Mouse (Mus musculus): Measurements from ENCODE around the gene Hoxb8. TPM values are rescaled to one million over a fixed set of nuclear protein-coding genes. Genes with fewer than 3 reads are reported as not detected.

Gene Hoxb8
- total RNA-seq, 1 experiment from 2014 or later: not detected

DNA sequence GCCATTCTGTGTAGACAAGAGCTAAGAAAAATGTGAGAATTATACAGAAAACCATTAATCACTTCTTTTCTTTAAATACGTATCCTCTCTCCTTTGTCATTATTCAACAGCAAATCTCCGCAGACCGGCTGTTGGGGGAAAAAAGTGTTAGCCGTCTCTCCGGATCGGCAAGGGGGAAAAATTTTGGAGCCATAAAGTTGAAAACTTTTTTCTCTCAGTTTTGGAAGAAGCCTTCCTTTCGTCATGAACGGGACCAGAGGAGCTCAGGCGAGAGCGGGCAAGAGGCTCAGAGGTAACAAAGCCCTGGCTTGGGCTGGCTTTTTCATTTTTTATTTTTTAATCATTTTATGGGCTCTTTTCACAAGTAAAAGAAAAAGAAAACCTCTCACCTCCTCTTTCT is 41.4 kb downstream of the Hoxb8 start, which contains the start of gene Hoxb3:
Hoxb3 (plus strand) TSS at position 173 of the 400 bp plus-strand sequence.
- no peak for ATAC-seq (ENCODE audit: extremely low read depth, insufficient number of reproducible peaks, low FRiP score, poor library complexity, severe bottlenecking)

DNA sequence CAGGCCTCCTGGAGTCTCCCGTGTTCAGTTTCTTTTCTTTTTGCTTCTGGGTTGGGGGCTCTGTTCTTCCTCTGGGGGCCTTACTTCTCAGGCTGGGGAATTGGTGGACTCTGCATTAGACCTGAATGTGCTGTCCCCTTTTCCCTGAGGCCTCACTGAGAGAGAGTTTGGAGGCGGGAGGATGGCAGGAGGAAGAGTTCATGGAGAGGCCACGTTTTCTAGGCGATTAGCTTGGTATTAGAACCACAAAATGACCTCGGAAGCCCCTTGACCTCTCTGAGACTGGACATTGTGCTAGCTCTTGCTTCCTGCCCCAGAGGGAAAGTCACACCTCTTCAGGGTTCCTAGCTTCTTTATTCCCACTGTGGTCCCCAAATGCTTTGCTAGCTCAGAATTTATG is 42.4 kb downstream of the Hoxb8 start:
- no peak for ATAC-seq (ENCODE audit: extremely low read depth, insufficient number of reproducible peaks, low FRiP score, poor library complexity, severe bottlenecking)

DNA sequence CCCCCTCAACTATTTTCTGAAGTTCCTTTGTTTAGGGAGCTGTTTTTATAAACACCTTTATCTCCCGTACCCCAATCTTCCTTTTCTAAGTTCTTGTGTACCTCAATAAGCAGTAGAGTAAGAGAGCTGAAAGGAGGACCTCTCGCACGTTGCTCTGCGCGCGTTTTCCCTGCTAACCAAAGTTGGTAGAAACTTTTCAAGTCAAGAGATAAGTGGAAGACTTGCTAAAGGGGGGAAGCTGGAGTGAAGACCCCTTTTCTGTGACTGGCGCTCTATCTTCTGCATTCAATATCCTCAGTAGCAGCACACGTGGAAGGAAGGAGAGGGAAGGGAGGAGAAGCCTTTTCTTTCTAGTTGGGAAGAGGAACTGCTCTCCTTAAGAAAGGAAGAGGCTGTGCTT is 43.3 kb downstream of the Hoxb8 start:
- no peak for ATAC-seq (ENCODE audit: extremely low read depth, insufficient number of reproducible peaks, low FRiP score, poor library complexity, severe bottlenecking)

DNA sequence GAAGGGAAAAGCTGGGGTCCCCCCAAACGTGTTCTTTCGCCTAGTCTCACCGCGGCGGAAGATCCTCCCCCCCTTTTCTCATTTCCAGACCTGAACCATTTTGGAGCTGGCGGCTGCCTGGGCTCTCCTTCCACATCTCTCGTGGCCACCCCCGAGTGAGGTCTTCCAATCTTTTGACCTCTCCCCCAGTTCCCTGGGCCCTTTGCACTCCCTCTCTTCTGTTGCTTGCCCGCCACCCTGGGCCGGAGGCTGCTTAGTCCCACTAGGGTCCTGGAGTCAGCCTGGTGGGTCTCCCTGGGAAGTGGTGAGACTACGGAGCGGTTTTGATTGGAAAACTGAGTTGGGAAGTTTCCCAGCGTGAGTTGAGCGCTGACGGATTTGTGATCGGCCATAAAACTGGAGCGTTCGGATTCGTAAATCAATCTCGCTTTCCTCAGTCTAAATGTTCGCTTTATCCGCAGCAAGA is 44.1 kb downstream of the Hoxb8 start:
- no peak for ATAC-seq (ENCODE audit: extremely low read depth, insufficient number of reproducible peaks, low FRiP score, poor library complexity, severe bottlenecking)

DNA sequence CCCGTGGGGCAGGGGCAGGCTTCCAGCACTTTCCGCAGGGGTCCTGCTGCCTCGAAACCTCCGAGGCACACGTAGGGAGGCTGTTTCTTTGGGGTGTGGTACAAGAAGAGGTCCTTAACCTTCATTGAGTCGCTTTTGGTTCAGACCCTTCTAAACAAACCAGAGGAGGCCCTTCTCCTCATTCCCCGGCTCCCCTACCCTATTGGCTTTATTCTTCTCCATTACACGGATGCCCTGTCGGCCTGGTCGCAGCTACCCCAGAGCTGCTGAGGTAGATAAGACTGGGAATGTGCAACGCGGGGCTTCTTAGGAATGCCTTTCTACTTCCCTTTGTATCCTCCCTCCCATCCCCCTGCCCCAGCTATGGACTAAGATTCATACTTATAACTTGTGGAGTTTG is 45.0 kb downstream of the Hoxb8 start:
- no peak for ATAC-seq (ENCODE audit: extremely low read depth, insufficient number of reproducible peaks, low FRiP score, poor library complexity, severe bottlenecking)

DNA sequence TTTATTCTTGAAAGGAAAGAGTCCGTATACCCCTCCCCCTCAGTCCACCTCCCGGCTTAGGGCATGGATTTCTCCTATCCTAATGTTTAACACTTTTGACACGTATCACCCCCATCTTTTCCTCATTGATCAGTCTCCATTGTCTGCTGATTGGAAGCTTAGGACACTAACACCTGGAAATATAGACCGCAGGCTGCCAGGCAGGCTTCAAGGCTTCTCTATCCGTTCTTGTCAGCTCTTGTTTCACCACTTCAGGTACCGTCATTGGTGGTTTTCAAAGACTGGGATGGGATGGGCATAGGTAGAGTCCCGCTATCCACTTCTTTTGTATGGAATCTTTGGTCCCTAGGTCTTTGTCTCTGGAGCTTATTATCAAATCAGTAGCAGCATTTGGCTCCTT is 45.4 kb downstream of the Hoxb8 start:
- no peak for ATAC-seq (ENCODE audit: extremely low read depth, insufficient number of reproducible peaks, low FRiP score, poor library complexity, severe bottlenecking)

DNA sequence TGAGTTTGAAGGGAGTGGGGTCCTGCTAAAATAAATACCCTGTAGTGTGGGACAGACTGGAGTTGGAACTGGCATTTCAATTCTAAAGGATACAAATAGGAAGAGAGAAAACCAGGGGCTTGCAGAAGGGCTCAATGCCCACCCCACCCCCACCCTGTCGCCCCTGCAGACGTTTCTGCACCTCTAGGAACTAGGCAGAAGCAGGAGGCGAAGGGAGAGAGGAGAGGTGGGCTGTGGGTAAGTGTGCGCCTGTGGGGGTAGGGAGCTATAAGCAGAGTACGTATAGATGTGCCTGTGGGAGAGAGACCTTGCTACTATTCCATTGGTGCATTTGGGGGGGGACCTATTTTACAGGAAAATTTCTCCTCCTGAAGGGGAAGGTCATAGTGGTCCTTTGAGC is 46.0 kb downstream of the Hoxb8 start:
- no peak for ATAC-seq (ENCODE audit: extremely low read depth, insufficient number of reproducible peaks, low FRiP score, poor library complexity, severe bottlenecking)

DNA sequence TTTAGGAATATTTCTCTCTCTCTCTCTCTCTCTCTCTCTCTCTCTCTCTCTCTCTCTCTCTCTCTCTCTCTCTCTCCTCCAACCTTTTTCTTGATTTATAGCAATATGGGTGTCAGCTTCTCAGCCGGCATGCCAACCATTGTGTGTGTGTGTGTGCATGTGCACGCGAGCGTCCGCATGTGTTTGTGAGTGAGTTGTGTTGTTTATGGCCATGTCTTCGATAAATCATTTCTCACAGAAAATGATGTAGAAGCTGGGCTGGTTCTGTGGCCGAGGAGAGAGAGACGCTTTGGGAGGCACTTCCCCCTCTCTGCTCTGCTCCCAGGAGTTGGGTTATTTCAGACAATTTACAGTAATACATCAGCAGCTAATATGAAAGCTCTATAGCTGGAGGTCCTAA is 46.9 kb downstream of the Hoxb8 start:
- no peak for ATAC-seq (ENCODE audit: extremely low read depth, insufficient number of reproducible peaks, low FRiP score, poor library complexity, severe bottlenecking)

DNA sequence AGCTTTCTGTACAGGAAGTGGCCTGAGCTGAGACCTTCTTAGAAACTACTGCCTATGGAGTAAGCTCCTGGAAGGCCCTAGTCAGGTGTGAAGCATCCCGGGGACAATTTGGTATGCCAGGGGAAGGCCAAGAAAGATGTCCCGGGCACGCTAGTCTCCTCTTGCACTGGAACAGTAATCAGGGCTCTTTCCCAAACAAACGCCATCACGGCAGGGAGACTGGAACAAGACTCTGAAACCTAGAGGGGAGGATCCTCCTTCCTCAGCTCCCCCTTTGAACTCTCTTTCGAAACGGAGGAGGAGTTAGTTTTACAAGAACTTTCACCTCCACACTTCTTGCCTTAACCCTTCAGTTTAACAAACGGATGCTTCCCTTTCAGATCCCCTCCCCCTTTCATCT is 50.4 kb downstream of the Hoxb8 start:
- no peak for ATAC-seq (ENCODE audit: extremely low read depth, insufficient number of reproducible peaks, low FRiP score, poor library complexity, severe bottlenecking)

DNA sequence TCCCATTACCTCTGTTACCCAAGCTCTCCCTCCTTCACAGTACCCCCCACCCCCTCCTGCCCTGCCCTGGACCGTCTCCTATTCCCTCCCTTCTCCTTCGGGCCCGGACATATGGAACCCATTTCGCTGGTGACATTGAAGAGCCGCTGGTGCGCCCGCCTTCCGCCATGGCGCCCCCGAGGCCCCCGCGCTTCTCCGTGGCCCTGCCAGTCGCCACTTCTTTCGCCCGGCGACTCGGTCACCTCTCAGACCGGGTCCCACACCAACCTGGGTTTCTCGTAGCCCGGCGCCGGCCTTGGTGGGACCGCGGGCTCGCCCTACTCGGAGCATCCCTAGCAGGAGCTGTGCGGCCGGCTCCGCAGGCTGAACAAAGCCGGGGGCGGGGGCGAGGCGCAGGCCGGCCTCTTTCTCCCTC is 50.9 kb downstream of the Hoxb8 start:
- ATAC-seq (ENCODE audit: extremely low read depth, insufficient number of reproducible peaks, low FRiP score, poor library complexity, severe bottlenecking): no peak

DNA sequence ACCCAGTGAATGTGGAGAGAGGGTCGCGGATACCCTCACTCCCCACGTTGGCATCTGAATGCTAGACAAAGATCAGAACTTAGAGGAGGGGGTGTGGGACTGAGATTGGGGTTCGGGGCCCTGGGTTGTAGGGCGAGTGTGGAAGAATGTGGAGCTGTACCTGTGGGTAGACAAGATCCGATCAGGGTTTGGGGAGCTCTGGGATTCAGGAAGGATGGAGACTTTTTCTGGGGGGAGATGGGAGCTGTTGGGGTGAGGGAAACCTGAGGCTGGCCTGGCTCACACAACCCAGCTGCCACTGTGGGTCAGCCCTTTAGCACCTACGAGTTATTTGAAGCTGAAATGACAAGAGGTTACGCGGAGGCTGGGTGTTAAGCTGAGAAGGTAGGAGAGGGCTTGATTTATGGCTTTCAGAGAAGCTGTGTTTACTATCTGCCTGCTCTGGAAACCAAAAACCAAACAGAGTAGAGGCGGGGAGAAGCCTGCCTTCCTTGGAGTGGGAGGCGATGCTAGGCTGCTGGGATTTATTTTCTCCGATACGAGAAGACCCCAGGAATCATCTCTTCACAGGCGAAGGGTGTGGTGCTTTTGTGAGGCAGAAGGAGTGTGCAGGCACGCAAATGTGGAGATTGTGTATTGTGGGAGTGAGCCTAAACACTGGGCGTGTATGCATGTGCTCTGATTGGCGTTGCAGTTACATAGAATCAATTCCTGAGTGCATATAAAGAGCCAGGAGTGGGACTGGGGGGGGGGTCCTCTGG is 51.7 kb downstream of the Hoxb8 start:
- no peak for ATAC-seq (ENCODE audit: extremely low read depth, insufficient number of reproducible peaks, low FRiP score, poor library complexity, severe bottlenecking)

DNA sequence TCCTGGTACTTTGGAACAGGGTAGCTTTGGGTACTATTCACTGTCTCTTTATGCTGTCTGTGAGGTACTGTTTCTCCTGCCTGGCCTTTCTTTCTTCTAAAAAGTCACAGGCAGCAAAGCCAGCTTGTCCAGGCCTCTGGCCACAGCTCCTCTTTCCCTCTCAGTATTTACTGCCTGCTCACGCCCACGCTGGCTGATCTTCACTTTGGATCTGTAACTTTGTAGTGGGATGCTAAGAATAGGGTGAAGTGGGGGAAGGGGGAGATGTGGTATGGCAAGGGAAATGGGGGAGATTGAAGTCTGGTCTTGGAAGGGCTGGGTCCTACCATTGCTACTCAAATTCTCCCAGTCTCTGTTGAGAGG is 52.3 kb downstream of the Hoxb8 start:
- no peak for ATAC-seq (ENCODE audit: extremely low read depth, insufficient number of reproducible peaks, low FRiP score, poor library complexity, severe bottlenecking)

Other genes with a start within 250 kb of the Hoxb8 start
- 41.1 and 49.6 TPM in 2 replicates for gene Snf8, start 247.0 kb upstream of the Hoxb8 start, total RNA-seq (2017)
- 31.0 and 34.1 TPM in 2 replicates for gene Ube2z, start 216.5 kb upstream of the Hoxb8 start, total RNA-seq (2017)
- 7.6 and 10.8 TPM in 2 replicates for gene Atp5g1, start 206.2 kb upstream of the Hoxb8 start, total RNA-seq (2017)
- not detected in 2 replicates for gene Calcoco2, start 169.9 kb upstream of the Hoxb8 start, total RNA-seq (2017)
- gene Ttll6, start 148.1 kb upstream of the Hoxb8 start, total RNA-seq (2017): not detected in 2 replicates
- gene Hoxb13, start 87.6 kb upstream of the Hoxb8 start, total RNA-seq (2017): not detected in 2 replicates
- not detected in 2 replicates for gene Hoxb9, start 10.4 kb upstream of the Hoxb8 start, total RNA-seq (2017)
- gene Hoxb7, start 4.7 kb downstream of the Hoxb8 start, total RNA-seq (2017): not detected in 2 replicates
- not detected in 2 replicates for gene Hoxb6, start 10.6 kb downstream of the Hoxb8 start, total RNA-seq (2017)
- gene Hoxb5, start 21.4 kb downstream of the Hoxb8 start, total RNA-seq (2017): 0.25 TPM in 1 of 2 replicates, not detected in the other
- 2.0 and 4.2 TPM in 2 replicates for gene Hoxb4, start 36.4 kb downstream of the Hoxb8 start, total RNA-seq (2017)
- gene Hoxb3, start 41.4 kb downstream of the Hoxb8 start, total RNA-seq (2017): 0.70 and 0.86 TPM in 2 replicates
- 0.12 TPM in 1 of 2 replicates, not detected in the other for gene Hoxb2, start 68.6 kb downstream of the Hoxb8 start, total RNA-seq (2017)
- gene Hoxb1, start 83.8 kb downstream of the Hoxb8 start, total RNA-seq (2017): not detected in 2 replicates
- 29.5 and 33.1 TPM in 2 replicates for gene Skap1, start 182.7 kb downstream of the Hoxb8 start, total RNA-seq (2017)